Mouse (Mus musculus) left cerebral cortex, postnatal 10 days (tissue): ENCODE measurements at regions not wholly inside any gene's neighbourhood (a gene's known extent, or its start where the extent isn't known, plus 50 kb on each side); places are given as distances from the start of the nearest gene placed in this dataset.

ENCODE experiments used
- DNase-seq, 2 experiments: peaks; one replicate each; pipeline ENCODE4 v3.0.0; 2021 to 2022; ENCODE audit warnings: low spot score in 2 of 2, mixed read lengths in 1 of 2; ENCODE audit errors: extremely low spot score in 1 of 2
- intact Hi-C: fragments of 180-260 bp; cut with DNase I; formaldehyde crosslinking; loops from one replicate; pipeline ENCODE4 v1.15.1; 2025

GRCm38 (mm10) chr3:41282431-41283037, 199.7 kb upstream of the Pgrmc2 start:
- intact Hi-C loops: no loop called here
- peak in 1 of 2 experiments; percentile 39 for DNase-seq

- intact Hi-C loops: no loop called here
- no peak for DNase-seq
These were observed 193.2 kb upstream of the Pgrmc2 start for GRCm38 (mm10) chr3:41276096-41276495.

GRCm38 (mm10) chr3:41268516-41268915, 185.7 kb upstream of the Pgrmc2 start:
- DNase-seq: no peak
- intact Hi-C loops: no loop called here

- intact Hi-C loops: no loop called here
- no peak for DNase-seq
These were observed 183.4 kb upstream of the Pgrmc2 start for GRCm38 (mm10) chr3:41266216-41266615.

- DNase-seq: no peak
- intact Hi-C loops: no loop called here
These were observed 182.6 kb upstream of the Pgrmc2 start for GRCm38 (mm10) chr3:41265399-41265798.

GRCm38 (mm10) chr3:41258291-41258690, 175.4 kb upstream of the Pgrmc2 start:
- intact Hi-C loops: no loop called here
- no peak for DNase-seq

- intact Hi-C loops: no loop called here
- DNase-seq: no peak
These were observed 162.1 kb upstream of the Pgrmc2 start for GRCm38 (mm10) chr3:41244960-41245359.

- intact Hi-C loops: no loop called here
- DNase-seq: no peak
These were observed 159.2 kb upstream of the Pgrmc2 start for GRCm38 (mm10) chr3:41241856-41242552.

GRCm38 (mm10) chr3:41239801-41240200, 157.0 kb upstream of the Pgrmc2 start:
- no peak for DNase-seq
- intact Hi-C loops: no loop called here

- DNase-seq: no peak
- intact Hi-C loops: no loop called here
These were observed 156.4 kb upstream of the Pgrmc2 start for GRCm38 (mm10) chr3:41239246-41239645.

GRCm38 (mm10) chr3:41238046-41238445, 155.2 kb upstream of the Pgrmc2 start:
- intact Hi-C loops: no loop called here

GRCm38 (mm10) chr3:41235610-41236009, 152.8 kb upstream of the Pgrmc2 start:
- intact Hi-C loops: no loop called here
- no peak for DNase-seq

More at GRCm38 (mm10) chr3:41238046-41238445, 155.2 kb upstream of the Pgrmc2 start:
- no peak for DNase-seq

- intact Hi-C loops: no loop called here
These were observed 152.1 kb upstream of the Pgrmc2 start for GRCm38 (mm10) chr3:41234994-41235393.

GRCm38 (mm10) chr3:41234191-41234590, 151.3 kb upstream of the Pgrmc2 start:
- intact Hi-C loops: no loop called here
- DNase-seq: peak in 1 of 2 experiments; percentile 23

More at GRCm38 (mm10) chr3:41234994-41235393, 152.1 kb upstream of the Pgrmc2 start:
- DNase-seq: no peak

- no peak for DNase-seq
- intact Hi-C loops: no loop called here
These were observed 150.6 kb upstream of the Pgrmc2 start for GRCm38 (mm10) chr3:41233439-41233838.

- DNase-seq: no peak
- intact Hi-C loops: no loop called here
These were observed 148.1 kb upstream of the Pgrmc2 start for GRCm38 (mm10) chr3:41230961-41231377.

GRCm38 (mm10) chr3:41229493-41229892, 146.6 kb upstream of the Pgrmc2 start:
- intact Hi-C loops: loop anchor here (5.0 kb wide), 1 partner anchor 333 kb away; no protein-coding TSS in a partner anchor
- DNase-seq: no peak

- DNase-seq: peak; percentile 40 to 63
- intact Hi-C loops: loop anchor here (5.0 kb wide), 1 partner anchor 334 kb away; no protein-coding TSS in a partner anchor
These were observed 145.7 kb upstream of the Pgrmc2 start for GRCm38 (mm10) chr3:41228536-41228935.

- DNase-seq: no peak
- intact Hi-C loops: no loop called here
These were observed 137.9 kb upstream of the Pgrmc2 start for GRCm38 (mm10) chr3:41220746-41221145.

GRCm38 (mm10) chr3:41217770-41218169, 134.9 kb upstream of the Pgrmc2 start:
- DNase-seq: no peak
- intact Hi-C loops: no loop called here
